Mouse (Mus musculus): ENCODE results near the gene Cep85l. TPM values are rescaled to one million over a fixed set of nuclear protein-coding genes. Genes with fewer than 3 reads are reported as not detected.

The Cep85l gene
- total and polyA plus RNA-seq, 3 experiments, result 4.3 to 5.7 (median 5.0) TPM

DNA sequence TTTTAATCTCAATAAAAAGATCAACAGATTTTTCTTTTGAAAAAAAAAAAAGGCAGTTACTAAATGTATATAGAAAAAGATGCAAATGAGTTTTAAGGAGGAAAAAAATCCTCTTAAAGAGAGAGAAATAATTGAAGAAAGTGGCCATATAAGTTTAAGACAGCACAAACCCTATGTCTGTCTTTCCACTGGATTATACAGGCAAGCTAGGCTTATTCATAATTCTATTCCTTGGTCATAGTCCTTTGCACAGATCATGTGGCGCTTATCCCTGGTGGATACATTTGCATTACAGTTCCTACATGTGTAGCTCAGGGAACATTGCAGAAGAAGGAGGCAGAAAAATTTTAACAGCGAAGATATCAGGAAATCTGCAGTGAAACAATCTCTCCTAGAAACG lies 73.1 kb downstream of the Cep85l start:
- Histone ChIP-seq H3K27ac (ENCODE audit: insufficient read depth, low read depth) (no peak overlapping the region), H3K79me2 (replicated peaks; ENCODE audit: control insufficient read depth, extremely low read depth, insufficient read depth, poor library complexity, severe bottlenecking) (no peaks in the 10 kb centered on the region), H3K4me3 (replicated peaks in 1 of 3; ENCODE audit: low read depth in 2 of 3, low read length in 2 of 3, poor library complexity in 1 of 3) (no peak overlapping the region), H3K36me3 (replicated peaks in 1 of 2; ENCODE audit: control insufficient read depth in 1 of 2, insufficient read depth in 1 of 2, low read length in 1 of 2) (peaks cover 0 to 14% of the 10 kb centered on the region in 2 experiments), H3K9me3 (replicated peaks; ENCODE audit: low read length) (no peaks in the 10 kb centered on the region), H3K4me1 (ENCODE audit: control insufficient read depth in 1 of 2, insufficient read depth in 2 of 2) (no peaks in the 10 kb centered on the region), H3K27me3 (replicated peaks) (no peaks in the 10 kb centered on the region), H3K4me2 (ENCODE audit: insufficient read depth, low read depth, poor library complexity, severe bottlenecking) (no peak overlapping the region), H3K9ac (ENCODE audit: insufficient read depth, low read depth) (no peak overlapping the region)
- dilution Hi-C loops (cut with MboI; ENCODE audit: extremely low pct_ligation_motif_present, extremely low pct_unique_long_range_greater_than_20kb, low sequenced_read_pairs) (no loop called here), in situ Hi-C loops (cut with MboI; ENCODE audit: low pct_ligation_motif_present, low pct_unique_long_range_greater_than_20kb, low sequenced_read_pairs) (no loop called here)
- DNase-seq (ENCODE audit: extremely low read depth), result no peak
- TF ChIP-seq RAD21 (IDR thresholded peaks at IDR 0.05; ENCODE audit: low read depth, low read length) (no peak), PAX5 (IDR thresholded peaks at IDR 0.05; ENCODE audit: low read length) (no peak), ETS1 (conservative IDR thresholded peaks at IDR 0.05; ENCODE audit: low read depth, low read length) (no peak), HCFC1 (IDR thresholded peaks at IDR 0.05; ENCODE audit: low read depth, low read length) (no peak), ZKSCAN1 (IDR thresholded peaks at IDR 0.05; ENCODE audit: borderline replicate concordance, low read depth, low read length) (no peak)

DNA sequence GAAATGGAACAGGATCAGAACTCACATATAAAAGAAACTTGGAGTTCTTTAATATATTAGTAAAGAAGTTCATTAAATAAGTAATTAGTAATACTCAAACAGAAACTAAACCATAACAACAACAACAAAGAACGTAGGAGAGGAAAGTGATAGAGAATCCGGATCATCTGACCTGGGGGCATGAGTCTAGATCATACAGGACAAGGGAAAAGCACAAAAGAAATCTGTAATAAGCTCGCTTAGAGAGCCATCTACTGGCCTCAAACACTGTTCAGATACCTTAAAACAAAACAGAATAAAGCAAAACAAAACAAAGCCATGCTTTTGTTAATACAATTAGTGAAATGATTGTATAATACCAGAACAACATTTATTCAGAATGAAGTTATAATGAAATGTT lies 73.9 kb downstream of the Cep85l start:
- no peaks in the 10 kb centered on the region for H3K27me3 ChIP-seq (replicated peaks)
- in situ Hi-C loops (cut with MboI; ENCODE audit: low pct_ligation_motif_present, low pct_unique_long_range_greater_than_20kb, low sequenced_read_pairs), result no loop called here
- no peaks in the 10 kb centered on the region for H3K9me3 ChIP-seq (replicated peaks; ENCODE audit: low read length)
- H3K4me2 ChIP-seq (ENCODE audit: insufficient read depth, low read depth, poor library complexity, severe bottlenecking), result no peak overlapping the region
- dilution Hi-C loops (cut with MboI; ENCODE audit: extremely low pct_ligation_motif_present, extremely low pct_unique_long_range_greater_than_20kb, low sequenced_read_pairs), result no loop called here
- peak; percentile 22 for DNase-seq (ENCODE audit: extremely low read depth)
- TF ChIP-seq ELF1 (IDR thresholded peaks at IDR 0.05; ENCODE audit: low read depth, low read length) (no peak), ZNF384 (IDR thresholded peaks at IDR 0.05; ENCODE audit: low read depth, low read length) (no peak), HCFC1 (IDR thresholded peaks at IDR 0.05; ENCODE audit: low read depth, low read length) (no peak), CHD1 (IDR thresholded peaks at IDR 0.05; ENCODE audit: low read depth, low read length) (no peak), NELFE (IDR thresholded peaks at IDR 0.05; ENCODE audit: low read depth, low read length) (no peak), MXI1 (IDR thresholded peaks at IDR 0.05; ENCODE audit: low read depth, low read length) (no peak), MYC (IDR thresholded peaks at IDR 0.05; ENCODE audit: low read depth, low read length) (no peak), UBTF (IDR thresholded peaks at IDR 0.05; ENCODE audit: low read depth, low read length) (no peak), ETS1 (conservative IDR thresholded peaks at IDR 0.05; ENCODE audit: low read depth, low read length) (no peak), SMC3 (IDR thresholded peaks at IDR 0.05; ENCODE audit: low read depth, low read length) (peak; percentile 51), CHD2 (IDR thresholded peaks at IDR 0.05; ENCODE audit: low read length) (no peak), POLR2AphosphoS2 (IDR thresholded peaks at IDR 0.05; ENCODE audit: low read depth, low read length) (no peak), TCF12 (IDR thresholded peaks at IDR 0.05; ENCODE audit: low read depth, low read length) (no peak), MAZ (IDR thresholded peaks at IDR 0.05; ENCODE audit: low read depth, low read length) (no peak), JUND (conservative IDR thresholded peaks at IDR 0.05; ENCODE audit: low read depth, low read length) (no peak), BHLHE40 (IDR thresholded peaks at IDR 0.05; ENCODE audit: low read depth, low read length) (no peak), IRF4 (IDR thresholded peaks at IDR 0.05; ENCODE audit: low read depth, low read length) (no peak), E2F4 (IDR thresholded peaks at IDR 0.05; ENCODE audit: insufficient replicate concordance, low read depth, low read length) (no peak), SIN3A (IDR thresholded peaks at IDR 0.05; ENCODE audit: low read length) (no peak), MAX (IDR thresholded peaks at IDR 0.05; ENCODE audit: low read length) (no peak), CTCF (conservative IDR thresholded peaks at IDR 0.05 in 1 of 2, IDR thresholded peaks at IDR 0.05 in 1 of 2; ENCODE audit: low read depth in 2 of 2, low read length in 2 of 2) (peak in 1 of 2 experiments; percentile 62; a peak in 2 of 4 replicates), EP300 (IDR thresholded peaks at IDR 0.05; ENCODE audit: low read length) (no peak), ZKSCAN1 (IDR thresholded peaks at IDR 0.05; ENCODE audit: borderline replicate concordance, low read depth, low read length) (no peak), ZMIZ1 (IDR thresholded peaks at IDR 0.05; ENCODE audit: low read depth, low read length) (no peak), USF1 (IDR thresholded peaks at IDR 0.05; ENCODE audit: low read depth, low read length) (no peak), MAFK (IDR thresholded peaks at IDR 0.05; ENCODE audit: insufficient replicate concordance, low read length) (no peak), RAD21 (IDR thresholded peaks at IDR 0.05; ENCODE audit: low read depth, low read length) (peak; percentile 75), ZC3H11A (IDR thresholded peaks at IDR 0.05; ENCODE audit: low read depth, low read length) (0 out of 2 replicates have a peak, but pooled peaks have one; percentile 9), PAX5 (IDR thresholded peaks at IDR 0.05; ENCODE audit: low read length) (no peak)
- no peaks in the 10 kb centered on the region for H3K4me1 ChIP-seq (ENCODE audit: control insufficient read depth in 1 of 2, insufficient read depth in 2 of 2)
- no peak overlapping the region for H3K27ac ChIP-seq (ENCODE audit: insufficient read depth, low read depth)
- no peak overlapping the region for H3K9ac ChIP-seq (ENCODE audit: insufficient read depth, low read depth)
- H3K36me3 ChIP-seq (replicated peaks in 1 of 2; ENCODE audit: control insufficient read depth in 1 of 2, insufficient read depth in 1 of 2, low read length in 1 of 2), result peaks cover 0 to 14% of the 10 kb centered on the region in 2 experiments
- no peaks in the 10 kb centered on the region for H3K79me2 ChIP-seq (replicated peaks; ENCODE audit: control insufficient read depth, extremely low read depth, insufficient read depth, poor library complexity, severe bottlenecking)
- no peak overlapping the region for H3K4me3 ChIP-seq (replicated peaks in 1 of 3; ENCODE audit: low read depth in 2 of 3, low read length in 2 of 3, poor library complexity in 1 of 3)

Data from CH12.LX (cell line).